Mouse (Mus musculus): ENCODE measurements around the gene Paqr6.

Paqr6 gene

GRCm38 (mm10) chr3:88411681-88412080 is 47.3 kb downstream of the Paqr6 start:
- no peak for DNase-seq

- DNase-seq: no peak
Observed at GRCm38 (mm10) chr3:88412636-88413035, 48.3 kb downstream of the Paqr6 start.

- no peak for DNase-seq
Observed at GRCm38 (mm10) chr3:88415668-88416067, 51.3 kb downstream of the Paqr6 start.

GRCm38 (mm10) chr3:88418016-88418415 is 53.6 kb downstream of the Paqr6 start:
- no peak for DNase-seq
